Mouse (Mus musculus) heart, postnatal 4 days (tissue): ENCODE results near the gene Tcaim. TPM values are rescaled to one million over a fixed set of nuclear protein-coding genes. Genes with fewer than 3 reads are reported as not detected.
"Not testable (repeated sequence)": the region's sequence is repeated elsewhere in the genome, so short reads cannot be mapped to it uniquely, and the experiment has no call there.

ENCODE experiments used
- DNase-seq: peaks from one replicate; pipeline ENCODE4 v3.0.0; 2021
- total RNA-seq, 2 experiments: library from RNA; stranded (reverse); gene quantifications; 2 replicates each; pipeline ENCODE4 v1.2.3; 2021

Tcaim gene
- total RNA-seq, 2 experiments from 2014 or later, result 14.9 to 17.4 TPM

- DNase-seq, result not testable (repeated sequence)
Measured at GRCm38 (mm10) chr9:122855141-122855540, 49.8 kb downstream of the Tcaim start.

- no peak for DNase-seq
Measured at GRCm38 (mm10) chr9:122855617-122856016, 50.3 kb downstream of the Tcaim start.

GRCm38 (mm10) chr9:122856716-122857115 is 51.4 kb downstream of the Tcaim start:
- no peak for DNase-seq

DNA sequence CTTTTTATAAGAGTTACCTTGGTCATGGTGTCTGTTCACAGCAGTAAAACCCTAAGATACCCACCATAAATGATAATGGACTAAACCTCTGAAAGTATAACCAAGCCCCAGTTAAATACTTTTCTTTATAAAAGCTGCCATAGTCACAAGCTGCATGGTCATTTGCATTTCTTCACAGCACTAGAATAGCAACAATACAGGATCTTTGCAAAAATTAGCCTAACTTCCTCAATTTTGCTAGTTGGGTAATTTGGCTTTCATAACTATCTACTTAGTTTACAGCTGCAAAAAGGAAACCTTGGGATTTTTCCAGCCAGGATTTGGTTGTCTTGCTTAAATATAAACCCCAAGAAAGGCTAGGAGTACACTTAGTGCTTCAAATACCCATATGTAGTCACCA is 55.4 kb downstream of the Tcaim start:
- no peak for DNase-seq

DNA sequence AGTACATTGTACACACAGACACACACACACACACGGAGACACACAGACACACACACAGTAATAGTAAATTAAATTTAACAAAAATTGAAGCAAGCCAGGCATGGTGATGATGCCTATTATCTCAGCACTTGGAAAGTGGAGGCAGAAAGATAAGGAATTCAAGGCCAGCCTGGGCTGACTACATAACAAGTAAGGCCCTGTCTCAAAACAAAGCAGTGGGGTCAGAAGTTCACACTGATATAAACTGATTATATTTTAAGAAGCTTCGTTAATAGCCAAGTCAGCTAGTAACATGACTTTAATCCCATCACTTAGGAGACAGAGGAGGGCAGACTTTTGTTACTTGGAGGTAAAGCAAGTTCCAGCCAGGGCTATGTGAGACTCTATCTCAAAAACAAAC is 58.4 kb downstream of the Tcaim start:
- no peak for DNase-seq

DNA sequence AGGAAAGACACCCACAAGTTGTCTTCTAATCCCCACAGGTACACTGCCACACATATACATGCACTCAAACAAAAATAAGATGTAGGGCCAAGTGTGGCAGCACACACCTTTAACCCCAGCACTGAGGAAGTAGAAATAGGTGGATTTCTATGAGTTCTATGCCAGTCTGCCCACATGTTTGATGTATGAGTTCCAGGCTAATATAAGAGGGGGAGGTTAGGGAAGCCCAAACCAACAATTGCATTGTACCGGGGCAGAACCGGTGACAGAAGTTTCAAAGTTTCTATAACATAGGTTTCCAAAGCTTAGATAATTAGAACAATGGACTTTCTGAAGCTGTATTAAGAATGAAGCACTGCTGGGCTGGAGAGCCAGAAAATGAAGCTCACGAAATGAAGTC is 59.5 kb downstream of the Tcaim start:
- no peak for DNase-seq

DNA sequence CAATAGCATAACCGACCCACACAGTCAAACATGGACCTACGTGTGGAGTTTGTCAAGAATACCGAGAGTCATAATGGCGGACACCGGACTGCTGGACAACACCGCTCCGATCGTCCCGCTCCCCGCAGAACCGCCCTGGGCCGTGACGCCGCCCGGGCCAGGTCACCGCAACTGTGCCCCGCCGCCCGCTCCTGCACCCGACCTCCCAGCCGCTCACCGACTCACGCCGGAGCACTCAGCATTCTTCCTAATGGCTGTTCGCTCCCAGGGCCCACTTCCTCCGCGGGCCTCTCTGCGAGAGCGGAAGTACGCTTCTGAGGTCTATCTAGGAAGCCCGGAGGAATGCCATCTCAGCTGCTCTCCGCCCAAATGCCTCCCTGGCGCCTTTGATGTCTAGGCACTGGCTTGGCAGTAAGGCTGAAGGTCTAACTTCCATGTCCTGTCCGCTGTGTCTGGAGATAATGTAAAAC is 60.4 kb downstream of the Tcaim start, which contains the start of gene Zfp445:
TSS of gene Zfp445 (minus strand) at position 310 of the 470 bp plus-strand sequence.
- DNase-seq, result peak; percentile 80

GRCm38 (mm10) chr9:122866192-122866591 is 60.9 kb downstream of the Tcaim start:
- no peak for DNase-seq

- DNase-seq, result no peak
Measured at GRCm38 (mm10) chr9:122872595-122872994, 67.3 kb downstream of the Tcaim start.

GRCm38 (mm10) chr9:122874653-122875052 is 69.3 kb downstream of the Tcaim start:
- DNase-seq, result no peak

- no peak for DNase-seq
Measured at GRCm38 (mm10) chr9:122875145-122875544, 69.8 kb downstream of the Tcaim start.

DNA sequence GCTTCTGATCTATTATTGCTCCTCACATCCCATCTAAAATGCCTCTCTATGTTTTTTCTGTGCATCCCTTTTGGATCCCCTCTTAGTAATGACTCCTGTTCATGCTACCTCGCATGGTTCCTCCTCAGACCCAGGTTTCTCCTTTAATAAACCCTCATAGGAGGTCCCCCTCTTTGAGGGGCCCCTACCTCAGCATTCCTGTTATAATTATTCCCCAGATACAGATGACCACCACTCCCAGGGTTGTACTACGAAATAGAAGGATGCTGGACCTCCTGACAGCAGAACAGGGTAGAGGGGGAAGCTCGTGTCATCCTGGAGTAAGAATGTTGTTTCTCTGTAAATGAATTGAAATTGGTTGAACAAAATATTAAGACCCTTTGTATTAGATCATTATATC is 80.0 kb downstream of the Tcaim start, which contains the start of gene Zkscan7:
TSS of gene Zkscan7 (plus strand) at position 301 of the 400 bp plus-strand sequence.
- DNase-seq, result no peak

Other genes with a start within 250 kb of the Tcaim start
- gene Topaz1, start 58.2 kb upstream of the Tcaim start, total RNA-seq, result not detected
- gene Gm35549, start 38.5 kb downstream of the Tcaim start, total RNA-seq, result not detected
- 100 to 1,000 TPM; 100 to 102 TPM for gene Zfp445, start 60.5 kb downstream of the Tcaim start, total RNA-seq
- gene Zkscan7, start 80.1 kb downstream of the Tcaim start, total RNA-seq, result 1 to 10 TPM; 3.7 to 5.2 TPM
- 1 to 10 TPM; 7.8 to 9.3 TPM for gene Zfp105, start 117.5 kb downstream of the Tcaim start, total RNA-seq
- gene 1110059G10Rik, start 145.5 kb downstream of the Tcaim start, total RNA-seq, result 10 to 100 TPM; 20.6 to 24.3 TPM
- gene Kif15, start 145.5 kb downstream of the Tcaim start, total RNA-seq, result 10 to 100 TPM; 17.5 to 24.9 TPM
- 10 to 100 TPM; 10.7 to 12.8 TPM for gene Tmem42, start 215.8 kb downstream of the Tcaim start, total RNA-seq
- not detected for gene Tgm4, start 229.2 kb downstream of the Tcaim start, total RNA-seq